Mouse (Mus musculus) limb, embryonic 14.5 days (tissue): Measurements from ENCODE around the gene Ankmy1. TPM values are rescaled to one million over a fixed set of nuclear protein-coding genes. Genes with fewer than 3 reads are reported as not detected.

ENCODE experiments used
- ATAC-seq: fragments of 200-750 bp; cut with Nextera tagmentation; 2 replicates; pipeline ENCODE4 v1.8.0; 2017; ENCODE audit warnings: low read depth, moderate number of reproducible peaks, moderate TSS enrichment; ENCODE audit not compliant: low FRiP score
- DNase-seq: peaks from one replicate; pipeline ENCODE4 v3.0.0-alpha.2; 2015; ENCODE audit warnings: low spot score
- H3K27ac ChIP-seq: fragments of 300-500 bp; sonication (generic); replicated peaks from 2 replicates; pipeline ENCODE4 v1.5.1; 2014; ENCODE audit warnings: low read depth, mild to moderate bottlenecking, low read length, moderate library complexity, mixed read lengths
- H3K27me3 ChIP-seq: fragments of 300-500 bp; sonication (generic); 2 replicates; pipeline ENCODE4 v1.6.1; 2014; ENCODE audit warnings: low read length, mixed read lengths; ENCODE audit not compliant: control insufficient read depth, insufficient read depth
- H3K36me3 ChIP-seq: fragments of 300-500 bp; sonication (generic); 2 replicates; pipeline ENCODE4 v1.6.1; 2014; ENCODE audit warnings: mild to moderate bottlenecking, low read length, moderate library complexity, mixed read lengths; ENCODE audit not compliant: control insufficient read depth, insufficient read depth
- H3K4me1 ChIP-seq: fragments of 300-500 bp; sonication (generic); 2 replicates; pipeline ENCODE4 v1.6.1; 2014; ENCODE audit warnings: antibody characterized with exemption, low read length, mixed read lengths; ENCODE audit not compliant: control insufficient read depth, insufficient read depth
- H3K4me2 ChIP-seq: fragments of 300-500 bp; sonication (generic); replicated peaks from 2 replicates; pipeline ENCODE4 v1.6.1; 2014; ENCODE audit warnings: low read depth, mild to moderate bottlenecking, low read length, moderate library complexity; ENCODE audit not compliant: severe bottlenecking
- H3K4me3 ChIP-seq: fragments of 300-500 bp; sonication (generic); replicated peaks from 2 replicates; pipeline ENCODE4 v1.5.1; 2014; ENCODE audit warnings: low read length
- H3K9ac ChIP-seq: fragments of 300-500 bp; sonication (generic); 2 replicates; pipeline ENCODE4 v1.6.1; 2014; ENCODE audit warnings: mild to moderate bottlenecking, low read depth, low read length, moderate library complexity; ENCODE audit not compliant: severe bottlenecking
- H3K9me3 ChIP-seq: fragments of 300-500 bp; sonication (generic); 2 replicates; pipeline ENCODE4 v1.6.1; 2016; ENCODE audit warnings: low read length; ENCODE audit not compliant: control insufficient read depth
- POLR2A ChIP-seq: fragments of 200-500 bp; IDR thresholded peaks from 2 replicates; pipeline ENCODE4 v1.8.0; 2012; ENCODE audit warnings: inconsistent platforms, mild to moderate bottlenecking, moderate library complexity, borderline replicate concordance; ENCODE audit not compliant: insufficient read depth, insufficient read length; ENCODE audit errors: extremely low read depth
- WGBS: fragments of 180-500 bp; shearing (Covaris S2); extraction: QIAGEN DNeasy Blood & Tissue Kit; methylation state at CpG from one replicate; pipeline ENCODE4 v1.1.7; 2014; 5-methylcytosine and 5-hydroxymethylcytosine counted together
- polyA plus RNA-seq, 2 experiments: library from polyadenylated mRNA; depleted of rRNA in 1 of 2; stranded (reverse) in 1 of 2; unstranded in 1 of 2; fragments of >200 nt; fragmentation: Nextera tagmentation in 1 of 2; extraction: Ambion mirVana in 1 of 2; gene quantifications; 2 replicates each; pipeline versions ENCODE4 v1.2.1 to v1.2.3; 2012 to 2014

The Ankmy1 gene
- polyA plus RNA-seq, 2 experiments, result 0.37 to 0.38 TPM

DNA sequence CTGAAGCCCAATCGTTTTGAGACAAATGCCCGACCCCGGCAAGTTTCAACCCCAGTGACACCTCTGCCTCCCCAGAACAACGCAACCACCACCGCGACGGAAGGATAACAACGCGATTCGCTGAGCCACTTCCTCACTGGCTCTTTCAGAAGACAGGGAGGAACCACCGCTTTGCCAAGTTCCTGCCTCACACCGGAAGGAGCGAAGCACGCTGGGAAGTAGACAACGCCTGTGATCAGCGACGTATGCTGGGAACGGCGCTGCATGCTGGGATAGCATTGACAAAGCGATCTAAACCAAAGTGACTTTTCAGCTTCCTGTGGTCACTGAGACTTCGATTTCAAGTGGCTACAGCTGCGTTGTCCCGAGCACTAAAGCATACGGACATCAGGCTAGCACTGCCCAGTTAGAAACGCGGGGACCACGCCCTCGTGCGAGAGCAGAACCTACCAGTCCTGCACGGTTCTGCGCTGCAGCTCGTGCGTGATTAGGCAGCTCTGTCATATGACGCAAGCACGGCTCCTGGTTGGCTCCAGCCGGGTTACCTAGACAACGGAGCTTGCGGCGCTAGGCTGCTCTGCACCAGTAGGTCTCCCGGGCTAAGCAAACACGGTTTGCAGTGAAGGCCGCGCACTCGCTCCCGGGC lies 31.6 kb upstream of the Ankmy1 start, which contains the start of gene Capn10:
TSS of gene Capn10 (plus strand) at position 195 of the 646 bp plus-strand sequence.
- ATAC-seq (peak; percentile 100), DNase-seq (peak; percentile 98)
- H3K4me1 ChIP-seq, result peaks cover 13% of the 10 kb centered on the region
- peak within 1 kb of the TSS; percentile 83 for H3K4me3 ChIP-seq
- H3K9ac ChIP-seq, result peak within 1 kb of the TSS; percentile 70
- H3K9me3 ChIP-seq, result peaks cover 7% of the 10 kb centered on the region; the same call in 1 of the 2 replicates
- peaks cover 16% of the 10 kb centered on the region for H3K36me3 ChIP-seq
- 1% methylated on average over 45 of the region's 45 CpGs for WGBS
- H3K27me3 ChIP-seq, result no peaks in the 10 kb centered on the region
- H3K27ac ChIP-seq, result peak within 1 kb of the TSS; percentile 96
- H3K4me2 ChIP-seq, result peak within 1 kb of the TSS; percentile 92
- TF ChIP-seq POLR2A, result peak; percentile 59; the same call in 1 of the 2 replicates

DNA sequence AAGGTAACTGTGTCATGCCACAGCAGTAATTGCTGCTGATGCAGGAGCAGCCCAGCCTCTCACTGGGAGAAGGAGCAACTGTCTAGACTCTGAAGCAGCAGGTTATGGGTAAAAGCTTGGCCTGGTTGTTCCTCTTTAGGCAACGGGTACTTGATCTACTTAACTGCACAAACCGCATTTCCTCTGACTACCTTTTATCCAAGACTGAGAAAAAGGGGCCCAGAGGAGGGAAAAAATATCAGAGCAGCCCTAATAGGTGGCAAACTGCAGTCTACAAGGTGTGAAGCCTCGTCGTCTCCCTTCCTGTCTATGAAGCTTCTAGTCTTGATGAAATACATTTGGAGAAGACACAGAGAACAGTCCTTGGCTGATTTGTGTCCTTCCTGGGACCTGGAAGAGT lies 30.9 kb upstream of the Ankmy1 start:
- DNase-seq (no peak), ATAC-seq (no peak)
- peak overlapping the region; percentile 96 for H3K27ac ChIP-seq
- H3K36me3 ChIP-seq, result peaks cover 11% of the 10 kb centered on the region
- H3K9me3 ChIP-seq, result peaks cover 7% of the 10 kb centered on the region; the same call in 1 of the 2 replicates
- peak overlapping the region; percentile 83 for H3K4me3 ChIP-seq
- 76% methylated on average over 4 of the region's 4 CpGs for WGBS
- TF ChIP-seq POLR2A, result no peak
- H3K9ac ChIP-seq, result peak overlapping the region; percentile 70
- H3K27me3 ChIP-seq, result no peaks in the 10 kb centered on the region
- peaks cover 13% of the 10 kb centered on the region for H3K4me1 ChIP-seq
- H3K4me2 ChIP-seq, result peak overlapping the region; percentile 92

DNA sequence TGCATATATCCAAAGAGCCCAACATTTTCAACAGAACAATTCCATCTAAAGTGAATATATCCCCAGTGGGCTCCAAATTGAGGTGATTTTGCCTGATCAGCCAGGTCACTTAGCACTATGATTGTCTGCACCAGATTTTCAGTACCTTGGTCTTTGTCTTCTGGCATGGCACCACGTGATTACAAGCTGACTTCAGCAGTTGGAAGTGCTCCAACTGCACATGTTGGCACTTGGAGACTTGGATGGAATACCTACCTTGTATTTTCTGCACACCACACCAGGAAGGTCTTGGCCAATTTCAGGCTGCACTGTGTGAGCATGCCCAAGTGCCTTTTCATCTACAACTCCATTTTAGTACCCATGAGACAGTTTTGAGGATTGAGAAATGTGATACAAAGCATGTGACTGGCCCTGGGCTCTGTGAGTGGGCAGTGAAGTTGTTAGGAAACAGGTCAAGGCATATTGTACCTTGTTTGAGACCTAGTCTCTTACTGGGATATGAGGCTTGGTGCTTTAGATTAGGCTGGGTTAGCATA lies 27.5 kb upstream of the Ankmy1 start:
- WGBS, result 17% methylated on average over 1 of the region's 1 CpGs
- peaks cover 7% of the 10 kb centered on the region; the same call in 1 of the 2 replicates for H3K9me3 ChIP-seq
- H3K4me2 ChIP-seq, result no peak overlapping the region
- no peaks in the 10 kb centered on the region for H3K36me3 ChIP-seq
- no peaks in the 10 kb centered on the region for H3K27me3 ChIP-seq
- no peak for TF ChIP-seq POLR2A
- no peak overlapping the region for H3K9ac ChIP-seq
- no peak overlapping the region for H3K4me3 ChIP-seq
- DNase-seq (no peak), ATAC-seq (no peak)
- peaks cover 7% of the 10 kb centered on the region for H3K4me1 ChIP-seq
- H3K27ac ChIP-seq, result no peak overlapping the region

GRCm38 (mm10) chr1:92921496-92921895 lies 18.8 kb upstream of the Ankmy1 start:
- Histone ChIP-seq H3K9ac (no peak overlapping the region), H3K4me1 (no peaks in the 10 kb centered on the region), H3K9me3 (no peaks in the 10 kb centered on the region), H3K4me3 (no peak overlapping the region), H3K27ac (no peak overlapping the region), H3K27me3 (no peaks in the 10 kb centered on the region), H3K36me3 (peaks cover 44% of the 10 kb centered on the region), H3K4me2 (no peak overlapping the region)
- no peak for TF ChIP-seq POLR2A
- ATAC-seq (no peak; the same call in 1 of the 2 replicates), DNase-seq (no peak)
- 79% methylated on average over 4 of the region's 4 CpGs for WGBS

DNA sequence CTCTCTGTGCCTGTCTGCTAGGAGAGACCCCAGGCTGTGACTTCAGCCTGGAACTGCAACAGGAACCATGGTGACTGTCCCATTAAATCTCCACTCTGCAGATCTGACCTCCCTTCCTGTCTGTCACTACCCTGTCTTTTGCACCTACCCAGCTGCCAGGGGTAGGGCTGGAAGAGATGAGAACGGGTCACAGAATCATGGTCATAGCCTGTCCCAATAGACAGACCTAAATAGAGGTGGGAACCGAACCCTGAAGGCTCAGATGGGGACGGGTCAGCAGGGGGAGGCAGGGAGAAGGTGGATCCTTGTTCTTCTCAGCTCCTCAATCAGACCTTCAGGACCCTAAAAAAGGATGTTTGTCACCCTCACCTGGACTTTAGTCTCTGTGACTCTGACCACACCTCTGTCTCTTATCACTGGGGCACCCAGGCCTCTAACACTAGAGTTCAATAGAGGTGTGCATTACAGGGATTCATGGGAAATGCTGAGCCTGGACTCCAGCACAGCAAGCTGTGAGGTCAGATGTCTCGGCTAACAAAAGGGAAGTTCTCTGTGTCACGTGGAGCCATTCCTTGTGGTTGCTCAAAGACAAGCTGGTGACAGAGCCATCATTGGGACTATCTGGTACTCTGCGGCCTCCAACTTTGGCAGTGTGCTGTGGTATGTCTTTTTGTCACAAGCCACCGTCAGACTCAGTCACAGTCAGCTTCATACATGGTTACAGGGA lies 17.9 kb upstream of the Ankmy1 start:
- H3K9ac ChIP-seq, result no peak overlapping the region
- H3K27ac ChIP-seq, result no peak overlapping the region
- TF ChIP-seq POLR2A, result no peak
- no peak; the same call in 1 of the 2 replicates for ATAC-seq
- no peak overlapping the region for H3K4me2 ChIP-seq
- no peak for DNase-seq
- no peaks in the 10 kb centered on the region for H3K4me1 ChIP-seq
- WGBS, result 89% methylated on average over 7 of the region's 7 CpGs
- H3K27me3 ChIP-seq, result no peaks in the 10 kb centered on the region
- no peak overlapping the region for H3K4me3 ChIP-seq
- H3K36me3 ChIP-seq, result peaks cover 52% of the 10 kb centered on the region
- H3K9me3 ChIP-seq, result no peaks in the 10 kb centered on the region
